Mouse (Mus musculus) olfactory bulb, adult 2 months (tissue): ENCODE results near the gene Scp2.

Experiments
- CTCF ChIP-seq: fragments of 200-500 bp; IDR thresholded peaks from 2 replicates; pipeline ENCODE4 v1.5.1; 2012; ENCODE audit warnings: low read depth, mild to moderate bottlenecking, low read length, moderate library complexity; ENCODE audit not compliant: insufficient read depth
- POLR2A ChIP-seq: fragments of 200-500 bp; IDR thresholded peaks from 2 replicates; pipeline ENCODE4 v1.6.1; 2012; ENCODE audit warnings: mild to moderate bottlenecking, low read depth, low read length, moderate library complexity; ENCODE audit not compliant: insufficient read depth

- TF ChIP-seq CTCF (no peak), POLR2A (no peak)
Measured at GRCm38 (mm10) chr4:108052673-108053072, 92.1 kb downstream of the Scp2 start.
